Mouse (Mus musculus) forebrain, embryonic 16.5 days (tissue): Measurements from ENCODE around the gene Kirrel3. TPM values are rescaled to one million over a fixed set of nuclear protein-coding genes. Genes with fewer than 3 reads are reported as not detected.

Experiments used
- ATAC-seq: fragments of 200-750 bp; cut with Nextera tagmentation; 2 replicates; pipeline ENCODE4 v1.8.0; 2017; ENCODE audit warnings: mild to moderate bottlenecking, moderate library complexity
- H3K27ac ChIP-seq: fragments of 300-500 bp; sonication (generic); 2 replicates; pipeline ENCODE4 v1.5.1; 2014; ENCODE audit warnings: low read length, control low read depth
- H3K27me3 ChIP-seq: fragments of 300-500 bp; sonication (generic); replicated peaks from 2 replicates; pipeline ENCODE4 v1.6.1; 2014; ENCODE audit warnings: low read length; ENCODE audit not compliant: control insufficient read depth, insufficient read depth
- H3K36me3 ChIP-seq: fragments of 300-500 bp; sonication (generic); 2 replicates; pipeline ENCODE4 v1.6.1; 2014; ENCODE audit not compliant: control insufficient read depth, insufficient read depth
- H3K4me1 ChIP-seq: fragments of 300-500 bp; sonication (generic); replicated peaks from 2 replicates; pipeline ENCODE4 v1.6.1; 2014; ENCODE audit warnings: low read length; ENCODE audit not compliant: control insufficient read depth, insufficient read depth
- H3K4me2 ChIP-seq: fragments of 300-500 bp; sonication (generic); 2 replicates; pipeline ENCODE4 v1.6.1; 2014; ENCODE audit warnings: mild to moderate bottlenecking, low read length, control low read depth
- H3K4me3 ChIP-seq: fragments of 300-500 bp; sonication (generic); replicated peaks from 2 replicates; pipeline ENCODE4 v1.5.1; 2014; ENCODE audit warnings: mild to moderate bottlenecking, low read length, control low read depth
- H3K9ac ChIP-seq: fragments of 300-500 bp; sonication (generic); replicated peaks from 2 replicates; pipeline ENCODE4 v1.6.1; 2014; ENCODE audit warnings: low read depth, low read length, control low read depth
- H3K9me3 ChIP-seq: fragments of 300-500 bp; sonication (generic); 2 replicates; pipeline ENCODE4 v1.6.1; 2016; ENCODE audit warnings: low read length; ENCODE audit not compliant: control insufficient read depth
- WGBS: fragments of 180-500 bp; shearing (Covaris S2); extraction: QIAGEN DNeasy Blood & Tissue Kit; methylation state at CpG from one replicate; pipeline ENCODE4 v1.1.7; 2014; 5-methylcytosine and 5-hydroxymethylcytosine counted together
- polyA plus RNA-seq: library from polyadenylated mRNA; unstranded; fragments of >200 nt; fragmentation: Nextera tagmentation; extraction: Ambion mirVana; gene quantifications from 2 replicates; pipeline ENCODE4 v1.2.1, GENCODE M21; 2015

Kirrel3 gene
- polyA plus RNA-seq, 1 experiment from 2014 or later = 62.7 TPM

DNA sequence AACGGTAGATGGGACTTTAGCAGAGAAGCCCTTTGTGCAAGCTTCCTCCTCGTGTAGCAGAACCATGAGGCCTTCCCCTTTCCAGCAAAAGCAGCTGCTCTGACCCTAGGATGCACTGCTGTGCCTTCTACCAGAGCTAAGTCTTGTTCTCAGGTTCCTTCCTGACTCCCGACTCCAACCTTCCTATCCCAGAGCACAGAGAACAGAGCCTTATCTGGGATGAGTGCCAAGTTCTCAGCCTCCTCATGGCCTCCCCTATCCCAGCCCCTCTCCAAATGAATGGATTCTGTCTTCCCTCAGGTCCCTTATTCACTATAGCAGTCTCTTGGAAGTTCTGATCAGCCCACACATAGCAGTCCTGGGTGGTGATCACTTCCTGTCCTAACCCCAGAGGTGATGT lies 391.5 kb downstream of the Kirrel3 start:
- H3K4me3 ChIP-seq = no peak overlapping the region
- no peaks in the 10 kb centered on the region for H3K27me3 ChIP-seq
- 57% methylated on average over 3 of the region's 3 CpGs for WGBS
- no peak overlapping the region for H3K9ac ChIP-seq
- no peak overlapping the region for H3K4me2 ChIP-seq
- no peaks in the 10 kb centered on the region for H3K36me3 ChIP-seq
- no peak for ATAC-seq
- no peaks in the 10 kb centered on the region for H3K9me3 ChIP-seq
- no peak overlapping the region for H3K27ac ChIP-seq
- H3K4me1 ChIP-seq = 0 out of 2 replicates have a peak, but pooled peaks cover 5% of the 10 kb centered on the region

DNA sequence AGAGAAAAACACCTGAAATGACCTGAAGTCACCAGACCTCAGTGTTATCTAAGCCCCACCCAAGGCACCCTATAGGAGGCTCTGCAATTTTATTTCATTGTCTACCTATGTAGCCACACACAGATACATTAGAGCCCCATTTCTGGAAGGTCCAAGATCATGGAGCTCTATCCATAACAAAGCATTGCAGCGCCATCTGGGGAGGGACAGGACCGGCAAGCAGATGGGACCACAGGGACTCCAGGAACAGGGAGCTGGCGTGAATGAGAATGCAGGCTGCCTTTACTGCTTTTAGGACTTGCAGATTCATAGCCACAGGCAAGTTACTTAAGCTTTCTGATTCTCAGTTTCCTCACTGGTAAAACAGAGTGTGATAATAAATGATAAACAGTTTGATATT lies 392.1 kb downstream of the Kirrel3 start:
- WGBS = 75% methylated on average over 3 of the region's 3 CpGs

DNA sequence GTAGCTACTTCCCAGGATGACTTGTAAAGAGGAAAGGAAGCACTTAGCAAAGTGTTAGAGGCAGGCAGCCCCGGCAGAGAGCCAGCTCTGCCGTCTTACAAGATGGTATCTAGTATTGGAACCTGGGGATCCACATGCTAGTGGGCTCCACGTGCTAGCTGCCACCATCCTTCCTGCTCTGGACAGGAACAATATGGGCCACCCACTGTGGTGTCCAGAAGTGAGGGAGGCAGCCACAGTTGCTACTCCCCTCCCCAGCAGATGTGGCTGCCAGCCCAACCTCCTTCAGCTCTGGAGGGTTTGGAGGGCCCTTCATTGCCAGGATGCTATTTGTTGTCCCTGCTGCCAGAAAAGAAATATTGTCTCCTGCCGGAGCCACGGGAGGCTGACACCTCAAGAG lies 396.1 kb downstream of the Kirrel3 start:
- Histone ChIP-seq H3K4me2 (no peak overlapping the region), H3K27ac (no peak overlapping the region), H3K4me1 (peaks cover 5% of the 10 kb centered on the region; the same call in 1 of the 2 replicates), H3K27me3 (no peaks in the 10 kb centered on the region), H3K36me3 (no peaks in the 10 kb centered on the region), H3K9ac (no peak overlapping the region), H3K4me3 (no peak overlapping the region), H3K9me3 (no peaks in the 10 kb centered on the region)
- 40% methylated on average over 5 of the region's 5 CpGs for WGBS
- ATAC-seq = no peak

More for the DNA sequence above, 392.1 kb downstream of the Kirrel3 start:
- H3K9ac ChIP-seq = no peak overlapping the region
- no peak overlapping the region for H3K4me2 ChIP-seq
- H3K4me1 ChIP-seq = 0 out of 2 replicates have a peak, but pooled peaks cover 5% of the 10 kb centered on the region
- H3K9me3 ChIP-seq = no peaks in the 10 kb centered on the region
- H3K36me3 ChIP-seq = no peaks in the 10 kb centered on the region
- H3K27me3 ChIP-seq = no peaks in the 10 kb centered on the region
- ATAC-seq = no peak
- H3K27ac ChIP-seq = no peak overlapping the region
- H3K4me3 ChIP-seq = no peak overlapping the region

DNA sequence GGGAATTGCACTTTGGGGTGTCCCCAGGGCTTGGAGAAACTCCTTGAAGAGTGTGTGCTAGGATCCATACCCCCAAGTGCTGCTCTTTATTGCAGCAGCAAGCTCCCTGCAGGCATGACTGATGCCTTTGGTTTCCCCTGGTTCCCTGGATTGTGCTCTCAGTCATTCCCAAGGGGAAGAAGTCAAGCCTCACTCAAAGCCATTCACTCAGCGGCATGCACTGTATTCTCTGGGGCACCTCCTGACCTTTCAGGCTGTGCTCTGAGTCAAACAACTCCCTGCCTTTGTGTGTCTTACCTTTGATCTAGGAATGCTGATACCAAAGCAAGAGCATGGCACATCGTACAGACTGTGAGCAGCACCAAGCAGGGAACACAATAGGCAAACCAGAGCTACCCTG lies 396.5 kb downstream of the Kirrel3 start:
- no peak overlapping the region for H3K4me2 ChIP-seq
- H3K9me3 ChIP-seq = no peaks in the 10 kb centered on the region
- no peaks in the 10 kb centered on the region for H3K36me3 ChIP-seq
- no peaks in the 10 kb centered on the region for H3K27me3 ChIP-seq
- ATAC-seq = no peak
- no peak overlapping the region for H3K4me3 ChIP-seq
- 6% methylated on average over 2 of the region's 2 CpGs for WGBS
- no peak overlapping the region for H3K9ac ChIP-seq
- no peak overlapping the region for H3K27ac ChIP-seq
- H3K4me1 ChIP-seq = peaks cover 10% of the 10 kb centered on the region

DNA sequence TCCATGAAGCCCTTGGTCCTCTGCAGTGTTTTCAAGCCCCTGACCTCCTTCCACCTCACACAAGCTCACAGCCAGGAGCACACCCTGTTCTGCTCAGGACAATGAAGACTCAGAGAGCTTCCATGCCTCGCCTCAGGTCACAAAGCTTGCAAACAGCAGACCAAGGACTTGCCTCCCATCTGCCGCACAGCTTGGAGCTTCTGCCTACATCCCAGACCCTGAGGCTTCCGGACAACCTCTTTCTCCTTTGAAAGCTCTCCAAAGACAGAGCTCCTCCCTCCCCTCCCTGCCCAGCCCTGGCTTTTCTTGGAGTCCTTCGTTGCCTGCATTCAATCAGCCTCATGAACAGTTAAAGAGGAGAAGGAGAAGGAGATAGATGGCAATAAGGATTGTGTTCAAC lies 397.4 kb downstream of the Kirrel3 start:
- Histone ChIP-seq H3K27me3 (no peaks in the 10 kb centered on the region), H3K36me3 (no peaks in the 10 kb centered on the region), H3K9me3 (no peaks in the 10 kb centered on the region), H3K9ac (no peak overlapping the region), H3K4me2 (no peak overlapping the region), H3K27ac (no peak overlapping the region), H3K4me1 (peaks cover 18% of the 10 kb centered on the region), H3K4me3 (no peak overlapping the region)
- ATAC-seq = no peak
- WGBS = 24% methylated on average over 4 of the region's 4 CpGs

DNA sequence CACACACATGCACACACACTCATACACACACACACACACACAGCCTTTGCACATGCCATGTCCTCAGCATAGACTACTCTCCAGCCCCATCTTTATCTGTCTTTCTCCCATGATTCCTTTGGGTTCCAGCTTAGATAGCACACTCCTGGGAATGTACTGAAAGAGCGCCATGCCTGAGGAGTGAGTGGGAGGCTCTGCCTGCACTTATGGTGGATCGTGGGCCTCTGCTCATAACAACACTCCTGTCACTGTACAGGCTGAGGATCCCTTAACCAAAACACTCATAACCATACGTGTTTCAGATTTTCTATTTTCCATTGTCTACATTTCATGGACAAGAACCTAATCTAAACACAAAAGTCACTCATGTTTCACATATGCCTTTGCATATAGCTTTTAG lies 398.6 kb downstream of the Kirrel3 start:
- Histone ChIP-seq H3K4me1 (peaks cover 18% of the 10 kb centered on the region), H3K9ac (no peak overlapping the region), H3K4me2 (no peak overlapping the region), H3K27me3 (no peaks in the 10 kb centered on the region), H3K9me3 (no peaks in the 10 kb centered on the region), H3K4me3 (no peak overlapping the region), H3K36me3 (no peaks in the 10 kb centered on the region), H3K27ac (no peak overlapping the region)
- no peak for ATAC-seq
- 88% methylated on average over 3 of the region's 3 CpGs for WGBS

DNA sequence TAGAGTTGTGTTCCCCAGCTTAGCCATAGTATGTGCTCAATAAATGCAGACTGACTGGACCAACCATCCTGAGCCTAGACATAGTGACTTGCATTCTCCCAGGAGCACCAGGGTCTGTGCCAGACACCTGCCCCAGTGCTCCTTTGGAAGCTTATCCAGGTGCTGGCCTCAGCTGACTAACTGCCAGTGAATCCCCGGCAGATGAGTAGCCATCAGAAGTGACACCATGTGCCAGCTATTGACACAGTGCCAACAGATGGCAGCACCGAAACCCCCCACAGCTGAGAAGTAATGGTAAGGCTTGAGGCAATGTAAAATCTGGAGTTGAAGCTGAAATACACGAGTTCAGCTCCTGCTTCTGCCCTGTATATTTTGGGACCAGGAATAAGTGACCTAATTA lies 399.2 kb downstream of the Kirrel3 start:
- no peak overlapping the region for H3K4me3 ChIP-seq
- H3K27me3 ChIP-seq = no peaks in the 10 kb centered on the region
- 59% methylated on average over 3 of the region's 3 CpGs for WGBS
- peaks cover 18% of the 10 kb centered on the region for H3K4me1 ChIP-seq
- ATAC-seq = no peak
- H3K4me2 ChIP-seq = no peak overlapping the region
- H3K9me3 ChIP-seq = no peaks in the 10 kb centered on the region
- H3K36me3 ChIP-seq = no peaks in the 10 kb centered on the region
- H3K27ac ChIP-seq = no peak overlapping the region
- H3K9ac ChIP-seq = no peak overlapping the region

DNA sequence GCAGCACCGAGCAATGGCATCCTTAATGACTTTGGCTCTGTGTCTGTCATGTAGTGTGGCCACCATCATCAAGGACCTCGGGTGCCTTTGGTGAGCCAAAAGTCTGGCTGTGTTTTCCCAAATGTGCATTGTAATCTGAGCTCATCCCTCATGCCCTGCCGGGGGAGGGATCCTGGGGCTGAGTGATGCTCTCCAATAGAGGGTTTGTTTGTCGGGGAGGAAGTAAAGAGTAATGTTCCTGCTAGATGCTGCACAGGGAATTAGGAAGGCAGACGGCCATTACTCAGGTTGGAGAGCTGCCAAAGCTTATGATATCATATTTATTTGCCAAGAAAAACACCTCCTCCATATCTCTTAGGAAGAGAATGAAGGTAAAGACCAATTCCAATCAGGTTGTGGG lies 401.1 kb downstream of the Kirrel3 start:
- 40% methylated on average over 5 of the region's 5 CpGs for WGBS
- Histone ChIP-seq H3K9ac (no peak overlapping the region), H3K27me3 (no peaks in the 10 kb centered on the region), H3K4me2 (no peak overlapping the region), H3K4me1 (peaks cover 15% of the 10 kb centered on the region), H3K27ac (peak overlapping the region; percentile 36; the same call in 1 of the 2 replicates), H3K9me3 (no peaks in the 10 kb centered on the region), H3K4me3 (no peak overlapping the region), H3K36me3 (no peaks in the 10 kb centered on the region)
- 0 out of 2 replicates have a peak, but pooled peaks have one; percentile 29 for ATAC-seq

DNA sequence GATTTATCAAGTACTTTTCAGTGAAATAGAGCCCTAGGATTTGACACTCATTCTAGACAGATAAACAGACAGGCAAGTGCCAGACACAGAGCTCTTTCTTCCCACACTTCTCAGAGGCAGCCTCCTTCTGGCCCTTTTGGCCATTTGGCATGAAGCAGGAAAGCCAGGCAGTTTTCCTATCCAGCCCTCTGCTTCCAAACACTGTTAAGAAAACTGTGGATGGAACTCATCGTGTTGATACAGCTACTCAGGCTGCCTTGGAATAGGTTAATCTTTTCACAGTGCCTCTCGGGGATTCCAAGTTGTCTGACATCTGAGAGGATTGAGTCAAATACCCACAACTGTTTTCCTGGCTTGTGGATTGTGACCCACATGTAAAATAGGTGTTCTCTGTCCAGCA lies 401.5 kb downstream of the Kirrel3 start:
- Histone ChIP-seq H3K27me3 (no peaks in the 10 kb centered on the region), H3K9ac (no peak overlapping the region), H3K9me3 (no peaks in the 10 kb centered on the region), H3K27ac (peak overlapping the region; percentile 36; the same call in 1 of the 2 replicates), H3K4me2 (no peak overlapping the region), H3K4me3 (no peak overlapping the region), H3K36me3 (no peaks in the 10 kb centered on the region), H3K4me1 (peaks cover 13% of the 10 kb centered on the region)
- WGBS = 14% methylated on average over 2 of the region's 2 CpGs
- peak; percentile 72 for ATAC-seq

DNA sequence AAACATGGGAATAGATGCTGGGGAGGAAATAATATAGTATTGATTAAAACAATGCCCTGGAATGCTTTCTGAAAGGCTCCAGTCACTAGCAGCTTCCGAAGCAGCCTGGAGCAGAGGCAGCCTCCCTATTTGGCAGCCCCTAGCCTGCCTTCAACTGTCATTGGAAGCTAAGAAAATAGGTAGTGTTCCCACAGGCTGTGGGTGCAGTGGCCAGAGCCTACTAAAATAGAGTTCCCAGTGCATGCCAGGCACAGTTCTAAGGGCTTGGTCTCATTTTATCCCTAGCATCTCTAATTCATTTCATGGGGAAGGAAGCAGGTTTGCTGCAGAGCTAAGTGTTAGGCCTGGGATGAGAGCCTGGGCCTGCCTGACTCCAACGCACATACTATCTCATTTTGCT lies 402.6 kb downstream of the Kirrel3 start:
- Histone ChIP-seq H3K9ac (no peak overlapping the region), H3K36me3 (no peaks in the 10 kb centered on the region), H3K9me3 (no peaks in the 10 kb centered on the region), H3K4me1 (peaks cover 13% of the 10 kb centered on the region), H3K4me3 (no peak overlapping the region), H3K27me3 (no peaks in the 10 kb centered on the region), H3K27ac (no peak overlapping the region), H3K4me2 (no peak overlapping the region)
- 73% methylated on average over 2 of the region's 2 CpGs for WGBS
- ATAC-seq = no peak
